Mouse (Mus musculus) right cerebral cortex, postnatal 14 days (tissue): ENCODE data around the gene Pld5.
A peak's percentile ranks its signal among the peaks of the same experiment; 100 is the strongest.

ENCODE experiments used
- DNase-seq: peaks from one replicate; pipeline ENCODE4 v3.0.0; 2022

Gene Pld5

DNA sequence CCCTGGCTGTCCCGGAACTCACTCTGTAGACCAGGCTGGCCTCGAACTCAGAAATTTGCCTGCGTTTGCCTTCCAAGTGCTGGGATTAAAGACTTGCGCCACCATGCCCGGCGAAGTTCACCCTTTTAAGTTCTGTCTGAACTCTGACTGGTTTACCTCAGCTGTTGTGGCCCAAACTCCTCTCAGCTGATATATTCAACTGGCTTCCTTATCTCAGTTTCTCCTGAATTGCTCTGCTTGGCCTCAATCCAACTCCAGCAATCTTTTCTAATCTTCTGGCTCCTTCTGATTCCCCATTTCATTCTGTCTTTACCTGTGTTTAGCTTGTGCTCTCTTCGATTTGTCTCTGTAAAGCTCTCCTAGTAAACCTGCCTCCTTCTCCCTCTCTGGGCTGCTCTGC is 331.9 kb downstream of the Pld5 start:
- no peak for DNase-seq

GRCm38 (mm10) chr1:175938731-175939130 is 336.4 kb downstream of the Pld5 start:
- DNase-seq = no peak

DNA sequence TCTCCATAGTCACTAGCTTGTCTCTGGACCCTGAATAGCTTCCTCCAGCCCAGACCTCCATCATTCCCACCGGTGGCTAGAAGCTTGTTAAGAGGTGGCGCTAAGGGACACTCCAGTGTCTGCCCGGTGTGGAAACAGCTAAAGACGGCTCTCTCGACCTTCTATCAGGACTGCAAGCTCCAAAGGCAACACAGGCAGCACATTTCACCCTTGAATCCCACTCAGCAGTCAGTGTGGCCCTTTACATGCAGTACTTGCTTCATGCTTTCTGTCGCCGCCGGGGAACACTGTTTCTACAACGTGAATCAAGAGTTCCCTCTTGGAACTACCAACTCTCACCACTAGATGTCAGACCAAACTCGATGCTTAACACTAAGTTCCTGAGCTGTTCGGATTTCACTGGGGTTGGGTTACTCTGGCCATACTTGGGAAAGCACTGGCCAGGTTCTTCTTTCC is 338.8 kb downstream of the Pld5 start:
- DNase-seq = peak; percentile 70

DNA sequence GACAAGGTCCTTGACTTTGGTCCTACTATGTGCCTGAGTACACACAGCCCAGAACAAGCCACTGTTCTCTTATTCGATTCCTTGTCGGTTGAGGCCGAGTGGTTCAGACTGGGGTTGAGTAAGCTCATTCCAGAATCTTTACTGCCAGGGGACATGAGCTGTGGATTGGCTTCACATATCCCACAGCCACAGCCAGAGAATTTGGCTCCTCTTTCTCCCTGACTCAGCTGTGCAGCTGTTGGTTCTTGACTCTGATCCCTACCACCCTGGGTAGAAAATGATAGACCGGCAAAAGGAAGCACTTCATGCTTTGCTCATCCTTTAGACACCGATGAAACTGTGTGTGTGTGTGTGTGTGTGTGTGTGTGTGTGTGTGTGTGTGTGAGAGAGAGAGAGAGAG is 343.7 kb downstream of the Pld5 start:
- no peak for DNase-seq

- DNase-seq = peak; percentile 86
These were observed 351.0 kb downstream of the Pld5 start for GRCm38 (mm10) chr1:175923848-175924787.

DNA sequence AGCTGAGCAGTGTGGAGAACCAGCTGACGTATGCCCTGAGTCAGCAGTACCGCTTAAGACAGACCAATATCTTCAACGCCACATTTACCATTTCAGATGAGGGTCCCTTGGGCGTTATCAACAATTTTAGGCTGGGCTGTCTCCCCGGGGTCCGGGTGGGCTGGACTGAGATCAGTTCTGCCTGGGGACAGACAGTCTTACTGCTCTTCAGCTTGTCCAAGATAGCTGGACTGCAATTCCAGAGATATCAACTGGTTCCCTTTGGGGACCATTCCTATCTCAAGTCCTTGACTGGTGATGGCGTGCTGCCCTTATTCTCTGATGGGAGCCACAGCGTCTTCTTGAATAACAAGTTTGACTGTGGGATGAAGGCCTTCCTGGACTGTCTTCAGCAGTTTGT is 354.0 kb downstream of the Pld5 start:
- DNase-seq = no peak

DNA sequence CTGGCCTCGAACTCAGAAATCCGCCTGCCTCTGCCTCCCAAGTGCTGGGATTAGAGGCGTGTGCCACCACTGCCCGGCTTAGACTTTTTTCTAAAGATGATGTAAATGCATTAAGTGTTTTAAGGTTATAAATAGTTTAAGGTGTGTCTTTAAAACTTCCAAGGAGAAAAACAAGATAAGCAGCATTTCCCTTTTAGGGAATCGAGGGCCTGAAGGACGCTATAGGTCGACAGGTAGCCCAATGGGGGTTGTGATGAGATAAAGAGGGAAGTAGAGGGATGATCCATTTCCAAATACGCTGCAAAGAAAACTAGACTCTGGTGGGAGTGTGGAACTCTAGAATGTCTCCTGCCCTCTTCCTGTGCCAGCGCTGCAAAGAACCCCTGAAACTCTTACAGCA is 355.1 kb downstream of the Pld5 start, which contains the start of gene Gm38100:
Gene Gm38100, plus strand, starts transcription at position 301 of the 400 bp plus-strand sequence.
- no peak for DNase-seq

- DNase-seq = no peak
These were observed 361.3 kb downstream of the Pld5 start for GRCm38 (mm10) chr1:175913728-175914303.
